Mouse (Mus musculus) skeletal muscle tissue, adult 2 months (tissue): ENCODE results near the gene 4930503B20Rik.

Source experiments
- DNase-seq: peaks from one replicate; pipeline ENCODE4 v3.0.0-alpha.2; 2012; ENCODE audit warnings: low read depth, low spot score

The 4930503B20Rik gene

GRCm38 (mm10) chr3:146599198-146599900 lies 51.8 kb downstream of the 4930503B20Rik start:
- no peak for DNase-seq

- no peak for DNase-seq
Measured at GRCm38 (mm10) chr3:146598411-146598810, 52.7 kb downstream of the 4930503B20Rik start.

- no peak for DNase-seq
Measured at GRCm38 (mm10) chr3:146596864-146597263, 54.3 kb downstream of the 4930503B20Rik start.

- DNase-seq, result no peak
Measured at GRCm38 (mm10) chr3:146596387-146596786, 54.7 kb downstream of the 4930503B20Rik start.

- DNase-seq, result no peak
Measured at GRCm38 (mm10) chr3:146595440-146595839, 55.7 kb downstream of the 4930503B20Rik start.
